Mouse (Mus musculus) heart, postnatal 14 days (tissue): ENCODE data around the gene Ripor2. TPM values are rescaled to one million over a fixed set of nuclear protein-coding genes. Genes with fewer than 3 reads are reported as not detected.
A peak's percentile ranks its signal among the peaks of the same experiment; 100 is the strongest.
"Not testable (repeated sequence)": the region's sequence is repeated elsewhere in the genome, so short reads cannot be mapped to it uniquely, and the experiment has no call there.

Experiments
- DNase-seq, 2 experiments: peaks; one replicate each; pipeline ENCODE4 v3.0.0; 2021 to 2022
- intact Hi-C: fragments of 180-260 bp; cut with DNase I; formaldehyde crosslinking; loops from one replicate; pipeline ENCODE4 v1.15.1; 2025
- total RNA-seq, 2 experiments: library from RNA; stranded (reverse); gene quantifications; 2 replicates each; pipeline ENCODE4 v1.2.3; 2021

The Ripor2 gene
- total RNA-seq, 2 experiments from 2014 or later = 8.9 to 9.2 TPM

- intact Hi-C loops = no loop called here
Observed at GRCm38 (mm10) chr13:24747823-24748222, 165.8 kb downstream of the Ripor2 start.

GRCm38 (mm10) chr13:24750807-24751206 is 168.8 kb downstream of the Ripor2 start:
- no peak for DNase-seq
- intact Hi-C loops = no loop called here

More at GRCm38 (mm10) chr13:24747823-24748222, 165.8 kb downstream of the Ripor2 start:
- DNase-seq = no peak

GRCm38 (mm10) chr13:24751396-24751795 is 169.4 kb downstream of the Ripor2 start:
- no peak for DNase-seq
- intact Hi-C loops = no loop called here

GRCm38 (mm10) chr13:24756756-24757155 is 174.8 kb downstream of the Ripor2 start:
- DNase-seq = no peak
- intact Hi-C loops = loop anchor here (5.0 kb wide), 1 partner anchor 76 kb away; the partner anchor contains the start of genes Acot13 and Tdp2

- intact Hi-C loops = loop anchor here (5.0 kb wide), 1 partner anchor 74 kb away; the partner anchor contains the start of genes Acot13 and Tdp2
- DNase-seq = no peak
Observed at GRCm38 (mm10) chr13:24757820-24758564, 176.0 kb downstream of the Ripor2 start.

- no peak for DNase-seq
- intact Hi-C loops = loop anchor here (5.0 kb wide), 1 partner anchor 73 kb away; the partner anchor contains the start of genes Acot13 and Tdp2
Observed at GRCm38 (mm10) chr13:24759451-24759850, 177.5 kb downstream of the Ripor2 start.

GRCm38 (mm10) chr13:24760351-24760870 is 178.4 kb downstream of the Ripor2 start:
- DNase-seq = peak in 1 of 2 experiments; percentile 32

GRCm38 (mm10) chr13:24761083-24761402 is 179.1 kb downstream of the Ripor2 start:
- intact Hi-C loops = loop anchor here (5.0 kb wide), 1 partner anchor 39 kb away; no protein-coding TSS in a partner anchor
- DNase-seq = no peak

More at GRCm38 (mm10) chr13:24760351-24760870, 178.4 kb downstream of the Ripor2 start:
- intact Hi-C loops = loop anchor here (5.0 kb wide), 1 partner anchor 38 kb away; no protein-coding TSS in a partner anchor

GRCm38 (mm10) chr13:24761403-24762227 is 179.6 kb downstream of the Ripor2 start, which contains the start of gene Gmnn:
Gmnn (minus strand) TSS chr13:24761923.
- peak; percentile 92 to 94 for DNase-seq
- intact Hi-C loops = loop anchor here (5.0 kb wide), 1 partner anchor 39 kb away; no protein-coding TSS in a partner anchor

- intact Hi-C loops = loop anchor here (5.0 kb wide), 1 partner anchor 40 kb away; no protein-coding TSS in a partner anchor
- no peak for DNase-seq
Observed at GRCm38 (mm10) chr13:24762254-24762653, 180.3 kb downstream of the Ripor2 start.

- DNase-seq, intact Hi-C loops: not testable (repeated sequence)
Observed at GRCm38 (mm10) chr13:24767809-24768208, 185.8 kb downstream of the Ripor2 start.

- DNase-seq, intact Hi-C loops: not testable (repeated sequence)
Observed at GRCm38 (mm10) chr13:24771482-24771881, 189.5 kb downstream of the Ripor2 start.

- DNase-seq = peak; percentile 25 to 58
- intact Hi-C loops = loop anchor here (5.0 kb wide), 2 partner anchors 64 to 294 kb away; no protein-coding TSS in a partner anchor
Observed at GRCm38 (mm10) chr13:24776146-24776844, 194.3 kb downstream of the Ripor2 start.

GRCm38 (mm10) chr13:24778026-24778425 is 196.0 kb downstream of the Ripor2 start:
- intact Hi-C loops = loop anchor here (5.0 kb wide), 2 partner anchors 66 to 296 kb away; no protein-coding TSS in a partner anchor
- DNase-seq = no peak

GRCm38 (mm10) chr13:24778706-24779380 is 196.9 kb downstream of the Ripor2 start:
- DNase-seq = peak in 1 of 2 experiments; percentile 10
- intact Hi-C loops = loop anchor here (5.0 kb wide), 2 partner anchors 67 to 297 kb away; no protein-coding TSS in a partner anchor

GRCm38 (mm10) chr13:24781916-24782315 is 199.9 kb downstream of the Ripor2 start:
- intact Hi-C loops = no loop called here
- no peak for DNase-seq
